Mouse (Mus musculus) intestine, embryonic 14.5 days (tissue): Measurements from ENCODE around the gene Zfp423. TPM values are rescaled to one million over a fixed set of nuclear protein-coding genes. Genes with fewer than 3 reads are reported as not detected.
"Not testable (repeated sequence)": the region's sequence is repeated elsewhere in the genome, so short reads cannot be mapped to it uniquely, and the experiment has no call there.

Experiments used
- ATAC-seq: fragments of 200-750 bp; cut with Nextera tagmentation; replicated peaks from 2 replicates; pipeline ENCODE4 v1.8.0; 2017; ENCODE audit warnings: low read depth, moderate number of reproducible peaks, moderate TSS enrichment, moderate library complexity; ENCODE audit not compliant: low FRiP score, low TSS enrichment
- DNase-seq: peaks from one replicate; pipeline ENCODE4 v3.0.0-alpha.2; 2018; ENCODE audit warnings: low spot score
- H3K27ac ChIP-seq: fragments of 300-500 bp; sonication (generic); 2 replicates; pipeline ENCODE4 v1.5.1; 2014; ENCODE audit warnings: low read depth, mild to moderate bottlenecking, control low read depth
- H3K27me3 ChIP-seq: fragments of 300-500 bp; sonication (generic); replicated peaks from 2 replicates; pipeline ENCODE4 v1.6.1; 2014; ENCODE audit warnings: low read length, control low read depth; ENCODE audit not compliant: control insufficient read depth, insufficient read depth
- H3K36me3 ChIP-seq: fragments of 300-500 bp; sonication (generic); 2 replicates; pipeline ENCODE4 v1.6.1; 2014; ENCODE audit warnings: low read length, control low read depth; ENCODE audit not compliant: control insufficient read depth, insufficient read depth
- H3K4me1 ChIP-seq: fragments of 300-500 bp; sonication (generic); replicated peaks from 2 replicates; pipeline ENCODE4 v1.6.1; 2014; ENCODE audit warnings: low read length, control low read depth, mixed read lengths; ENCODE audit not compliant: control insufficient read depth, insufficient read depth
- H3K4me2 ChIP-seq: fragments of 300-500 bp; sonication (generic); 2 replicates; pipeline ENCODE4 v1.6.1; 2014; ENCODE audit warnings: low read length
- H3K4me3 ChIP-seq: fragments of 300-500 bp; sonication (generic); 2 replicates; pipeline ENCODE4 v1.5.1; 2014; ENCODE audit warnings: low read depth, low read length, control low read depth, mixed read lengths
- H3K9ac ChIP-seq: fragments of 300-500 bp; sonication (generic); 2 replicates; pipeline ENCODE4 v1.6.1; 2014; ENCODE audit warnings: mild to moderate bottlenecking, low read length
- H3K9me3 ChIP-seq: fragments of 300-500 bp; sonication (generic); 2 replicates; pipeline ENCODE4 v1.6.1; 2016; ENCODE audit warnings: low read length, control low read depth; ENCODE audit not compliant: control insufficient read depth
- WGBS: fragments of 180-500 bp; shearing (Covaris S2); extraction: QIAGEN DNeasy Blood & Tissue Kit; methylation state at CpG from one replicate; pipeline ENCODE4 v1.1.7; 2014; 5-methylcytosine and 5-hydroxymethylcytosine counted together
- polyA plus RNA-seq: library from polyadenylated mRNA; unstranded; fragments of >200 nt; fragmentation: Nextera tagmentation; extraction: Ambion mirVana; gene quantifications from 2 replicates; pipeline ENCODE4 v1.2.1, GENCODE M21; 2014

Gene Zfp423
- polyA plus RNA-seq, 1 experiment from 2014 or later = 10.5 TPM

- no peaks in the 10 kb centered on the region for H3K36me3 ChIP-seq
- 86% methylated on average over 5 of the region's 5 CpGs for WGBS
- DNase-seq (no peak), ATAC-seq (no peak)
- H3K9ac ChIP-seq = no peak overlapping the region
- H3K27ac ChIP-seq = no peak overlapping the region
- no peak overlapping the region for H3K4me3 ChIP-seq
- H3K9me3 ChIP-seq = no peaks in the 10 kb centered on the region
- no peaks in the 10 kb centered on the region for H3K4me1 ChIP-seq
- no peaks in the 10 kb centered on the region for H3K27me3 ChIP-seq
- no peak overlapping the region for H3K4me2 ChIP-seq
Measured at GRCm38 (mm10) chr8:87848836-87849235, 110.6 kb downstream of the Zfp423 start.

GRCm38 (mm10) chr8:87847796-87848195 is 111.6 kb downstream of the Zfp423 start:
- WGBS = 60% methylated on average over 6 of the region's 6 CpGs
- Histone ChIP-seq H3K27me3 (no peaks in the 10 kb centered on the region), H3K4me1 (no peaks in the 10 kb centered on the region), H3K36me3 (no peaks in the 10 kb centered on the region), H3K9me3 (no peaks in the 10 kb centered on the region), H3K4me3 (no peak overlapping the region), H3K27ac (no peak overlapping the region), H3K4me2 (no peak overlapping the region), H3K9ac (no peak overlapping the region)
- DNase-seq = no peak
- no peak for ATAC-seq

GRCm38 (mm10) chr8:87842096-87842495 is 117.3 kb downstream of the Zfp423 start:
- DNase-seq, H3K4me3 ChIP-seq, ATAC-seq, H3K4me2 ChIP-seq, H3K9ac ChIP-seq, H3K27ac ChIP-seq, H3K36me3 ChIP-seq, H3K9me3 ChIP-seq, H3K4me1 ChIP-seq, H3K27me3 ChIP-seq: not testable (repeated sequence)
- WGBS = 89% methylated on average over 11 of the region's 11 CpGs

GRCm38 (mm10) chr8:87837266-87837665 is 122.1 kb downstream of the Zfp423 start:
- no peaks in the 10 kb centered on the region for H3K9me3 ChIP-seq
- peak overlapping the region; percentile 26 for H3K4me2 ChIP-seq
- DNase-seq (no peak), ATAC-seq (no peak)
- WGBS = 18% methylated on average over 6 of the region's 6 CpGs
- no peaks in the 10 kb centered on the region for H3K27me3 ChIP-seq
- H3K4me1 ChIP-seq = peaks cover 47% of the 10 kb centered on the region
- H3K36me3 ChIP-seq = no peaks in the 10 kb centered on the region
- H3K4me3 ChIP-seq = no peak overlapping the region
- no peak overlapping the region for H3K9ac ChIP-seq
- peak overlapping the region; percentile 59 for H3K27ac ChIP-seq

GRCm38 (mm10) chr8:87836866-87837265 is 122.5 kb downstream of the Zfp423 start:
- H3K4me1 ChIP-seq = peaks cover 48% of the 10 kb centered on the region
- H3K9ac ChIP-seq = no peak overlapping the region

GRCm38 (mm10) chr8:87835924-87836323 is 123.5 kb downstream of the Zfp423 start:
- Histone ChIP-seq H3K9me3 (no peaks in the 10 kb centered on the region), H3K36me3 (no peaks in the 10 kb centered on the region), H3K27ac (peak overlapping the region; percentile 59), H3K4me2 (peak overlapping the region; percentile 10; the same call in 1 of the 2 replicates), H3K4me1 (peaks cover 58% of the 10 kb centered on the region), H3K4me3 (no peak overlapping the region), H3K9ac (no peak overlapping the region), H3K27me3 (no peaks in the 10 kb centered on the region)
- ATAC-seq (no peak), DNase-seq (no peak)
- 26% methylated on average over 7 of the region's 7 CpGs for WGBS

More at GRCm38 (mm10) chr8:87836866-87837265, 122.5 kb downstream of the Zfp423 start:
- peak; percentile 58; the same call in 1 of the 2 replicates for ATAC-seq
- Histone ChIP-seq H3K36me3 (no peaks in the 10 kb centered on the region), H3K4me3 (no peak overlapping the region), H3K27ac (peak overlapping the region; percentile 59), H3K9me3 (no peaks in the 10 kb centered on the region), H3K27me3 (no peaks in the 10 kb centered on the region), H3K4me2 (peak overlapping the region; percentile 26)
- peak; percentile 74 for DNase-seq
- 27% methylated on average over 16 of the region's 16 CpGs for WGBS

- H3K9me3 ChIP-seq = no peaks in the 10 kb centered on the region
- H3K4me1 ChIP-seq = peaks cover 59% of the 10 kb centered on the region
- H3K27ac ChIP-seq = peak overlapping the region; percentile 59
- H3K36me3 ChIP-seq = no peaks in the 10 kb centered on the region
- WGBS = 14% methylated on average over 11 of the region's 11 CpGs
- peak overlapping the region; percentile 13; the same call in 1 of the 2 replicates for H3K4me2 ChIP-seq
- no peaks in the 10 kb centered on the region for H3K27me3 ChIP-seq
- DNase-seq = no peak
- no peak overlapping the region for H3K4me3 ChIP-seq
- no peak overlapping the region for H3K9ac ChIP-seq
- ATAC-seq = 0 out of 2 replicates have a peak, but pooled peaks have one; percentile 30
Measured at GRCm38 (mm10) chr8:87835411-87835821, 124.0 kb downstream of the Zfp423 start.

GRCm38 (mm10) chr8:87834656-87835055 is 124.7 kb downstream of the Zfp423 start:
- Histone ChIP-seq H3K4me2 (no peak overlapping the region), H3K9ac (no peak overlapping the region), H3K4me3 (no peak overlapping the region), H3K27me3 (no peaks in the 10 kb centered on the region), H3K4me1 (peaks cover 59% of the 10 kb centered on the region), H3K9me3 (no peaks in the 10 kb centered on the region), H3K36me3 (no peaks in the 10 kb centered on the region), H3K27ac (no peak overlapping the region)
- ATAC-seq (no peak), DNase-seq (no peak)
- WGBS = 39% methylated on average over 5 of the region's 5 CpGs

- Histone ChIP-seq H3K27ac (no peak overlapping the region), H3K9ac (no peak overlapping the region), H3K4me3 (no peak overlapping the region), H3K4me2 (no peak overlapping the region), H3K9me3 (no peaks in the 10 kb centered on the region), H3K4me1 (peaks cover 59% of the 10 kb centered on the region), H3K36me3 (no peaks in the 10 kb centered on the region), H3K27me3 (no peaks in the 10 kb centered on the region)
- 50% methylated on average over 12 of the region's 12 CpGs for WGBS
- ATAC-seq (no peak), DNase-seq (no peak)
Measured at GRCm38 (mm10) chr8:87833841-87834620, 125.4 kb downstream of the Zfp423 start.
